Mouse (Mus musculus): Measurements from ENCODE around the gene Slc38a2. TPM values are rescaled to one million over a fixed set of nuclear protein-coding genes. Genes with fewer than 3 reads are reported as not detected.

Slc38a2 gene
- polyA plus RNA-seq, 1 experiment from 2014 or later, result 165 TPM

- no peak for ATAC-seq (ENCODE audit: low FRiP score, low read depth)
- Histone ChIP-seq H3K27ac (no peak overlapping the region), H3K4me2 (replicated peaks) (peak overlapping the region; percentile 52)
These were observed 52.2 kb downstream of the Slc38a2 start for GRCm38 (mm10) chr15:96647376-96647775.

GRCm38 (mm10) chr15:96642436-96643405, 56.8 kb downstream of the Slc38a2 start, which contains the start of gene Slc38a1:
Gene Slc38a1, minus strand, starts transcription at chr15:96642913.
- WGBS, result under 1% methylated on average over 57 of the region's 70 CpGs
- peak; percentile 76 for ATAC-seq (ENCODE audit: low FRiP score, low read depth)
- no peaks in the 10 kb centered on the region for H3K27me3 ChIP-seq
- H3K36me3 ChIP-seq, result no peaks in the 10 kb centered on the region
- peak within 1 kb of the TSS; percentile 96 for H3K9ac ChIP-seq
- peaks cover 32% of the 10 kb centered on the region for H3K4me1 ChIP-seq
- H3K4me2 ChIP-seq (replicated peaks), result peak within 1 kb of the TSS; percentile 87
- H3K4me3 ChIP-seq, result peak within 1 kb of the TSS; percentile 86
- no peaks in the 10 kb centered on the region for H3K9me3 ChIP-seq
- peak within 1 kb of the TSS; percentile 99 for H3K27ac ChIP-seq

More at GRCm38 (mm10) chr15:96647376-96647775, 52.2 kb downstream of the Slc38a2 start:
- Histone ChIP-seq H3K4me1 (peaks cover 3% of the 10 kb centered on the region; the same call in 1 of the 2 replicates), H3K9ac (no peak overlapping the region), H3K36me3 (no peaks in the 10 kb centered on the region), H3K4me3 (peak overlapping the region; percentile 15), H3K9me3 (no peaks in the 10 kb centered on the region), H3K27me3 (no peaks in the 10 kb centered on the region)
- WGBS, result 24% methylated on average over 14 of the region's 15 CpGs

GRCm38 (mm10) chr15:96641821-96642435, 57.6 kb downstream of the Slc38a2 start:
- H3K27ac ChIP-seq, result peak overlapping the region; percentile 99
- peak overlapping the region; percentile 96 for H3K9ac ChIP-seq
- H3K27me3 ChIP-seq, result no peaks in the 10 kb centered on the region
- H3K4me2 ChIP-seq (replicated peaks), result peak overlapping the region; percentile 87
- H3K9me3 ChIP-seq, result no peaks in the 10 kb centered on the region
- ATAC-seq (ENCODE audit: low FRiP score, low read depth), result no peak
- peaks cover 34% of the 10 kb centered on the region for H3K4me1 ChIP-seq
- WGBS, result 0% methylated on average over 31 of the region's 31 CpGs
- H3K4me3 ChIP-seq, result peak overlapping the region; percentile 86
- H3K36me3 ChIP-seq, result 0 out of 2 replicates have a peak, but pooled peaks cover 4% of the 10 kb centered on the region

GRCm38 (mm10) chr15:96641111-96641820, 58.3 kb downstream of the Slc38a2 start:
- under 1% methylated on average over 63 of the region's 63 CpGs for WGBS
- Histone ChIP-seq H3K36me3 (peaks cover 8% of the 10 kb centered on the region), H3K27me3 (no peaks in the 10 kb centered on the region), H3K27ac (peak overlapping the region; percentile 99), H3K4me3 (peak overlapping the region; percentile 86), H3K9ac (peak overlapping the region; percentile 96), H3K4me2 (replicated peaks) (peak overlapping the region; percentile 87), H3K9me3 (no peaks in the 10 kb centered on the region), H3K4me1 (peaks cover 34% of the 10 kb centered on the region)
- peak; percentile 38 for ATAC-seq (ENCODE audit: low FRiP score, low read depth)

- H3K27me3 ChIP-seq, result no peaks in the 10 kb centered on the region
- H3K4me2 ChIP-seq (replicated peaks), result peak overlapping the region; percentile 87
- 4% methylated on average over 16 of the region's 16 CpGs for WGBS
- peak overlapping the region; percentile 96 for H3K9ac ChIP-seq
- H3K27ac ChIP-seq, result peak overlapping the region; percentile 99
- ATAC-seq (ENCODE audit: low FRiP score, low read depth), result no peak
- H3K36me3 ChIP-seq, result peaks cover 15% of the 10 kb centered on the region
- no peaks in the 10 kb centered on the region for H3K9me3 ChIP-seq
- H3K4me3 ChIP-seq, result peak overlapping the region; percentile 86
- peaks cover 36% of the 10 kb centered on the region for H3K4me1 ChIP-seq
These were observed 59.1 kb downstream of the Slc38a2 start for GRCm38 (mm10) chr15:96640291-96640985.

- Histone ChIP-seq H3K27me3 (no peaks in the 10 kb centered on the region), H3K27ac (no peak overlapping the region; the same call in 1 of the 2 replicates), H3K4me1 (peaks cover 44% of the 10 kb centered on the region), H3K36me3 (peaks cover 21% of the 10 kb centered on the region), H3K4me2 (replicated peaks) (peak overlapping the region; percentile 87), H3K9me3 (no peaks in the 10 kb centered on the region), H3K4me3 (peak overlapping the region; percentile 86), H3K9ac (peak overlapping the region; percentile 96)
- ATAC-seq (ENCODE audit: low FRiP score, low read depth), result no peak
- WGBS, result 70% methylated on average over 8 of the region's 8 CpGs
These were observed 59.9 kb downstream of the Slc38a2 start for GRCm38 (mm10) chr15:96639630-96640029.

- WGBS, result 62% methylated on average over 2 of the region's 2 CpGs
- Histone ChIP-seq H3K9me3 (no peaks in the 10 kb centered on the region), H3K4me1 (peaks cover 45% of the 10 kb centered on the region), H3K36me3 (peaks cover 26% of the 10 kb centered on the region), H3K27me3 (no peaks in the 10 kb centered on the region), H3K4me3 (no peak overlapping the region), H3K9ac (no peak overlapping the region), H3K4me2 (replicated peaks) (peak overlapping the region; percentile 87), H3K27ac (no peak overlapping the region)
- no peak for ATAC-seq (ENCODE audit: low FRiP score, low read depth)
These were observed 60.9 kb downstream of the Slc38a2 start for GRCm38 (mm10) chr15:96638656-96639055.

GRCm38 (mm10) chr15:96638173-96638572, 61.4 kb downstream of the Slc38a2 start:
- Histone ChIP-seq H3K27ac (peak overlapping the region; percentile 39; the same call in 1 of the 2 replicates), H3K4me3 (no peak overlapping the region), H3K4me1 (peaks cover 45% of the 10 kb centered on the region), H3K9ac (no peak overlapping the region), H3K4me2 (replicated peaks) (peak overlapping the region; percentile 87; the same call in 1 of the 2 replicates), H3K27me3 (no peaks in the 10 kb centered on the region), H3K9me3 (no peaks in the 10 kb centered on the region), H3K36me3 (peaks cover 30% of the 10 kb centered on the region)
- no peak for ATAC-seq (ENCODE audit: low FRiP score, low read depth)
- 38% methylated on average over 10 of the region's 10 CpGs for WGBS

Other genes with a start within 250 kb of the Slc38a2 start
- 112 and 116 TPM in 2 replicates for gene Scaf11, start 238.9 kb downstream of the Slc38a2 start, polyA plus RNA-seq (2015; fragmentation: Nextera tagmentation; extraction: Ambion mirVana)
- gene Slc38a1, start 56.8 kb downstream of the Slc38a2 start, polyA plus RNA-seq (2015; fragmentation: Nextera tagmentation; extraction: Ambion mirVana), result 94.5 and 95.9 TPM in 2 replicates

Data from limb, embryonic 13.5 days (tissue).